Mouse (Mus musculus) intestine, postnatal 0 days (tissue): Measurements from ENCODE around the gene Hist1h2bl. TPM values are rescaled to one million over a fixed set of nuclear protein-coding genes. Genes with fewer than 3 reads are reported as not detected.
A peak's percentile ranks its signal among the peaks of the same experiment; 100 is the strongest.
"Not testable (repeated sequence)": the region's sequence is repeated elsewhere in the genome, so short reads cannot be mapped to it uniquely, and the experiment has no call there.

Source experiments
- ATAC-seq: fragments of 200-750 bp; cut with Nextera tagmentation; 2 replicates; pipeline ENCODE4 v1.8.0; 2017; ENCODE audit warnings: mild to moderate bottlenecking, moderate TSS enrichment, moderate library complexity
- H3K27ac ChIP-seq: fragments of 300-500 bp; sonication (generic); 2 replicates; pipeline ENCODE4 v1.5.1; 2014; ENCODE audit warnings: mild to moderate bottlenecking, low read depth, low read length, moderate library complexity
- H3K27me3 ChIP-seq: fragments of 300-500 bp; sonication (generic); replicated peaks from 2 replicates; pipeline ENCODE4 v1.6.1; 2014; ENCODE audit warnings: low read length, mixed read lengths; ENCODE audit not compliant: control insufficient read depth, insufficient read depth
- H3K36me3 ChIP-seq: fragments of 300-500 bp; sonication (generic); 2 replicates; pipeline ENCODE4 v1.6.1; 2014; ENCODE audit warnings: mild to moderate bottlenecking, moderate library complexity; ENCODE audit not compliant: control insufficient read depth, insufficient read depth
- H3K4me1 ChIP-seq: fragments of 300-500 bp; sonication (generic); replicated peaks from 2 replicates; pipeline ENCODE4 v1.6.1; 2014; ENCODE audit warnings: antibody characterized with exemption, low read length, mixed read lengths; ENCODE audit not compliant: control insufficient read depth, insufficient read depth
- H3K4me2 ChIP-seq: fragments of 300-500 bp; sonication (generic); replicated peaks from 2 replicates; pipeline ENCODE4 v1.6.1; 2014; ENCODE audit warnings: low read depth, mild to moderate bottlenecking, moderate library complexity
- H3K4me3 ChIP-seq: fragments of 300-500 bp; sonication (generic); 2 replicates; pipeline ENCODE4 v1.5.1; 2014; ENCODE audit warnings: low read depth, low read length
- H3K9ac ChIP-seq: fragments of 300-500 bp; sonication (generic); 2 replicates; pipeline ENCODE4 v1.6.1; 2014; ENCODE audit warnings: mild to moderate bottlenecking, low read depth, low read length
- H3K9me3 ChIP-seq: fragments of 300-500 bp; sonication (generic); 2 replicates; pipeline ENCODE4 v1.6.1; 2016; ENCODE audit warnings: mixed run types; ENCODE audit not compliant: control insufficient read depth
- CTCF ChIP-seq: sonication (generic); IDR thresholded peaks from 2 replicates; pipeline ENCODE4 v1.5.1; 2016; ENCODE audit warnings: low read depth, mild to moderate bottlenecking, control low read depth, antibody characterized with exemption, moderate library complexity
- WGBS: fragments of 180-500 bp; shearing (Covaris S2); extraction: QIAGEN DNeasy Blood & Tissue Kit; methylation state at CpG from one replicate; pipeline ENCODE4 v1.1.7; 2014; 5-methylcytosine and 5-hydroxymethylcytosine counted together
- polyA plus RNA-seq: library from polyadenylated mRNA; unstranded; fragments of >200 nt; fragmentation: Nextera tagmentation; extraction: Ambion mirVana; gene quantifications from 2 replicates; pipeline ENCODE4 v1.2.1, GENCODE M21; 2015

The Hist1h2bl gene
- polyA plus RNA-seq, 1 experiment from 2014 or later, result not detected

DNA sequence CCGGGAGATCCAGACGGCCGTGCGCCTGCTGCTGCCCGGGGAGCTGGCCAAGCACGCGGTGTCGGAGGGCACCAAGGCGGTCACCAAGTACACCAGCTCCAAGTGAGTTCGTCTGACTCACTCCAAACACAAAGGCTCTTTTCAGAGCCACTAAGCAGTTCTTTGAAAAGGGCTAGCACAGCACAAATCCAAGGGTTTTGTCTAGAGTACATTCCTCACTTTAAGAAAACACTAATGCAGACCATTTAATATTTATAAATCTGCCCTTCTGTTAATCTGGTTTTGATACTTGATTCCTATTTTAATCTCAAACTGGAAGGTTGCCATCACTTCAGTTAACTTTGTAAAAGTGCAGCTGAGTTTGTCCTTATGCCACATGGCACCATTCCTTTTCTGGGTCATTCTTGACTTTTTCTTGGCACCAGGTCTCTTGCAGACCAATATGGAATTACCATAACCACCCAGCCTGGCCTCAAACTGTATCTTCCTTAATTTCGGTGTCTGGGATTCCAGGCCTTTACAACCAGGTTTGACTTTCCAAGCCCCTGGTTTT, 6.5 kb upstream of the Hist1h2bl start:
- Histone ChIP-seq H3K9me3 (no peaks in the 10 kb centered on the region), H3K4me3 (peak overlapping the region; percentile 36), H3K27me3 (no peaks in the 10 kb centered on the region), H3K4me2 (peak overlapping the region; percentile 68), H3K27ac (no peak overlapping the region), H3K9ac (no peak overlapping the region), H3K4me1 (0 out of 2 replicates have a peak, but pooled peaks cover 4% of the 10 kb centered on the region), H3K36me3 (no peaks in the 10 kb centered on the region)
- no peak for TF ChIP-seq CTCF
- WGBS, result 7% methylated on average over 10 of the region's 11 CpGs
- peak; percentile 14; the same call in 1 of the 2 replicates for ATAC-seq

DNA sequence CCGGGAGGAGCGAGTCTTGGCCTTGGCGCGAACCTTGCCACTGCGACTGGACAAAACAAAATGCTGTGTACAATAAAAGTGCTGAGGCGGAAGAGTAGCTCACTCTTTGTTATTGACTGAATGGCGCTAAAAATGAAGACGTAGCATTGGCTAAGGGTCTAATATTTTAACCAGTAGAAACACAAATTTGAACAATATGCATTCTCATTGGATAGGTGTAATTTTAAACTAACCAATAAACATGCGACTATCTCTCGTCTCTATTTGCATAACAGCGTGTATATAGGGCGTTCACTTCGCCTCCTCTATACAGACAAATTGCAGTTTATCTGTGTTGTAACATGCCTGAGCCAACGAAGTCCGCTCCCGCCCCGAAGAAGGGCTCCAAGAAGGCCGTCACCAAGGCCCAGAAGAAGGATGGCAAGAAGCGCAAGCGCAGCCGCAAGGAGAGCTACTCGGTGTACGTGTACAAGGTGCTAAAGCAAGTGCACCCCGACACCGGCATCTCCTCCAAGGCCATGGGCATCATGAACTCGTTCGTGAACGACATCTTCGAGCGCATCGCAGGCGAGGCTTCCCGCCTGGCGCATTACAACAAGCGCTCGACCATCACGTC, 5.9 kb upstream of the Hist1h2bl start, which contains the start of gene Hist1h2bm:
Gene Hist1h2bm, plus strand, starts transcription at position 288 of the 616 bp plus-strand sequence.
- H3K36me3 ChIP-seq, H3K27me3 ChIP-seq, H3K9ac ChIP-seq, H3K4me1 ChIP-seq, H3K9me3 ChIP-seq: not testable (repeated sequence)
- WGBS, result under 1% methylated on average over 36 of the region's 37 CpGs
- ATAC-seq, result peak; percentile 95
- H3K4me2 ChIP-seq, result peak within 1 kb of the TSS; percentile 68
- H3K4me3 ChIP-seq, result peak within 1 kb of the TSS; percentile 36
- H3K27ac ChIP-seq, result peak within 1 kb of the TSS; percentile 2

DNA sequence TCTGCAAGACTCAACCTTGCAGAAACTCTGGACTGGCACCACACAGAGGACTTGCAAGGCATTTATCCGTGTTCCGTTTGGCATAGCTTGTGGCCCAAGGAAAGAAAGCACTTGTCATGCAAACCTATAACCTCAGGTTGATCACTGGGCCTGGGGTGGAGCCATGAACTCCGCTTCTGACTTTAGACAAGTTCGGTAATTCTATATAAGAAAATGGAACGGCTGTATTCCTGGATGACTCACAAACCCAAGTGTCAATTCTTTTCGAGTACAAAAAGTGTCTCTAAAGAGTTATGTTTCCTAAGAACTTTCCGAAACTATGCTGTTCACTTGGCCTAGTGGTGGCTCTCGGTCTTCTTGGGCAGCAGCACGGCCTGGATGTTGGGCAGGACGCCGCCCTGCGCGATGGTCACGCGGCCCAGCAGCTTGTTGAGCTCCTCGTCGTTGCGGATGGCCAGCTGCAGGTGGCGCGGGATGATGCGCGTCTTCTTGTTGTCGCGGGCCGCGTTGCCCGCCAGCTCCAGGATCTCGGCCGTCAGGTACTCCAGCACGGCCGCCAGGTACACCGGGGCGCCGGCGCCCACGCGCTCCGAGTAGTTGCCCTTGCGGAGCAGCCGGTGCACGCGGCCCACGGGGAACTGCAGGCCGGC, 5.3 kb upstream of the Hist1h2bl start:
- not testable (repeated sequence) for H3K9ac ChIP-seq, H3K9me3 ChIP-seq, H3K4me1 ChIP-seq, H3K36me3 ChIP-seq, H3K27me3 ChIP-seq
- peak; percentile 30; the same call in 1 of the 2 replicates for TF ChIP-seq CTCF
- ATAC-seq, result peak; percentile 54
- peak overlapping the region; percentile 36 for H3K4me3 ChIP-seq
- under 1% methylated on average over 19 of the region's 44 CpGs for WGBS
- H3K4me2 ChIP-seq, result peak overlapping the region; percentile 68
- peak overlapping the region; percentile 2 for H3K27ac ChIP-seq

DNA sequence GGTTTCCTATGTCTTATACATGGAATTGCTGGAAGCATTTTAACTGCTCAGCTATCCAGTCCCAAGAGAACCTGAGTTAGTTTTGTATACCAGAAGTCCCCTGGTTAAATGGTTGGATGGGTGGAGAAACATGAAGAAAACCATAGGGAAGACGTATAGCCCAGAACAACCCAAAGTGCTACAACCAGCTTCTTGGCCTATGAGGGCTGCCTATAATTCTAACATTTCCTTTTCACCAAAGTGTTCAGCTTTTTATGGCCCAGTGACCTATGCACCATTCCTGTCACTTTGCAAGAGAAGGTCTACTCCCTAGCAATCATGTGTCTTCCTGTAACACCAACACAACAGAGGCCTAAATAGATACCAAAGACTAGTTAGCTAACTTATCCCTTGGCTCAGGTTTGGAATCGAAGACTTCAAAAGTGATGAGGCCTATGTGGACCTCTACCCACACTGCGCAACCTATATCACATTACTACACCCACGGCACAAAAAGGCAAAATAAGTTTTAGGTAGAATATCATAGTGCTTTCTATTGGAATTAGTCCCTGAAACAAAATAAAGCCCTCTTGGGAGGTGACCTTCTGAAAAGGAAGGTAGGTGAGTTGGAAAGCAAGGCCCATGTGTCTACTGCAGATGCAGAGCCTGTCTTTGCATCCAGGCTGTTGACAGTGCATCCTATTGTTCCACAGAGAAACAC, 2.6 kb upstream of the Hist1h2bl start:
- Histone ChIP-seq H3K36me3 (no peaks in the 10 kb centered on the region), H3K27ac (no peak overlapping the region), H3K27me3 (no peaks in the 10 kb centered on the region), H3K4me3 (peak overlapping the region; percentile 26), H3K9ac (no peak overlapping the region), H3K9me3 (no peaks in the 10 kb centered on the region), H3K4me2 (peak overlapping the region; percentile 61), H3K4me1 (peaks cover 11% of the 10 kb centered on the region)
- no peak for ATAC-seq
- 61% methylated on average over 4 of the region's 4 CpGs for WGBS
- TF ChIP-seq CTCF, result no peak

DNA sequence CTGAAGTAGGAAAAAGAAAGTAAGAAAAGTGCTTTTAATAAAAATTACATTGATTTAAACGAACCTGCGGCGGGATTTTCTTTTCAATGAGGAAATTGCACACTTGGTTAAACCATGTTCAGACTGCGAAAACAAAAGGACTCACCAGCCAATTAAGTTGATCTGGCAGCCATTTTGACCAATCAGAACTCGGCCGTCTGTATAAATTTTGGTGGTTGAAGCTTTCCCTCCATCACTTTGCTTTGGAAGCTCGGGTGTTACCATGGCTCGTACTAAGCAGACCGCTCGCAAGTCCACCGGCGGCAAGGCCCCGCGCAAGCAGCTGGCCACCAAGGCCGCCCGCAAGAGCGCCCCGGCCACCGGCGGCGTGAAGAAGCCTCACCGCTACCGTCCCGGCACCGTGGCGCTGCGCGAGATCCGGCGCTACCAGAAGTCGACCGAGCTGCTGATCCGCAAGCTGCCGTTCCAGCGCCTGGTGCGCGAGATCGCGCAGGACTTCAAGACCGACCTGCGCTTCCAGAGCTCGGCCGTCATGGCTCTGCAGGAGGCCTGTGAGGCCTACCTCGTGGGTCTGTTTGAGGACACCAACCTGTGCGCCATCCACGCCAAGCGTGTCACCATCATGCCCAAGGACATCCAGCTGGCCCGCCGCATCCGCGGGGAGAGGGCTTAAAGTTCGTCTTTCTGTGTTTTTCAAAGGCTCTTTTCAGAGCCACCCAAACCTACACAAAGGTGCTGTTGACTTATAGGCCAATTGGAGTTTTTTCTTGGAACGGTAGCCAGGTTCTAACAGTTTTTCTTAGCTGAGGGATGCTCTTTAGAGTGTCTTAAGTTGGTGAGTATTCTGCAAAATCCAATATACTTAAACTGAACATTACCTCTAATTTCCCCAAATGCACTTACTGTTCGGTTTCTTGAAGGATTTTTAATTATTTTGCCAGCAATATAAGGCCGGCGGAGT, 1.7 kb upstream of the Hist1h2bl start, which contains the start of gene Hist1h3h:
Gene Hist1h3h, plus strand, starts transcription at position 263 of the 961 bp plus-strand sequence.
- H3K9me3 ChIP-seq, H3K36me3 ChIP-seq, H3K27me3 ChIP-seq: not testable (repeated sequence)
- H3K4me1 ChIP-seq, result peaks cover 11% of the 10 kb centered on the region
- ATAC-seq, result peak; percentile 31
- H3K4me3 ChIP-seq, result peak within 1 kb of the TSS; percentile 41
- H3K4me2 ChIP-seq, result peak within 1 kb of the TSS; percentile 77
- 2% methylated on average over 24 of the region's 56 CpGs for WGBS
- peak within 1 kb of the TSS; percentile 80 for H3K27ac ChIP-seq
- peak within 1 kb of the TSS; percentile 49 for H3K9ac ChIP-seq

DNA sequence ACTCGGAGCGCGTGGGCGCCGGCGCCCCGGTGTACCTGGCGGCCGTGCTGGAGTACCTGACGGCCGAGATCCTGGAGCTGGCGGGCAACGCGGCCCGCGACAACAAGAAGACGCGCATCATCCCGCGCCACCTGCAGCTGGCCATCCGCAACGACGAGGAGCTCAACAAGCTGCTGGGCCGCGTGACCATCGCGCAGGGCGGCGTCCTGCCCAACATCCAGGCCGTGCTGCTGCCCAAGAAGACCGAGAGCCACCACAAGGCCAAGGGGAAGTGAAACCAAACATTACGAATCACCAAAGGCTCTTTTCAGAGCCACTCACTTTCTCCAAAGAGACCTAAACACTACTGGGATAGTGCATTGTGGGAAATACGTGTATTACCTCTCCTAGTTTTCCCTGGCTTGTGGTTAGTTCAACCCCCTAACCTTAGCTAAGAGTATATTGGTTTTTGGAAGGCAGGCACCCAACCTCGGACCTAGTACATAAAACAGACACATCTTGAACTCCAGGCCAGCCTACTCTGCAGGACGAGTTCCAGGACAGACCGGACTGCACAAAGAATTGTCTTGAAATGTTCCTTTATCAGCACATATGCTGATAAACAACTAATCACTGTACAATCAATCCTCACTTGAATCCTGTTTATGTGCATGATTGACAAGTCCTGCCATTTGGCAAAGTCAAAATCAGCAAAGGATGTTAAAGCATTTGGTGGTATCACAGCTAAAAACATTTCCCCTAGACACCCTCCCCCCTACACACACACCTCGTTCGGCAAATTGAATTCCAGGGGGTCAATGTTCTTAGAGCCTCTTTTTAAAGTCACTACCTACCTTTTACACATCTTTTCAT, 823 bp upstream of the Hist1h2bl start:
- peak overlapping the region; percentile 80 for H3K27ac ChIP-seq
- H3K4me3 ChIP-seq, result peak overlapping the region; percentile 41
- H3K9me3 ChIP-seq, H3K36me3 ChIP-seq, H3K27me3 ChIP-seq: not testable (repeated sequence)
- WGBS, result under 1% methylated on average over 9 of the region's 38 CpGs
- peak overlapping the region; percentile 77 for H3K4me2 ChIP-seq
- H3K4me1 ChIP-seq, result peaks cover 11% of the 10 kb centered on the region
- H3K9ac ChIP-seq, result peak overlapping the region; percentile 49
- ATAC-seq, result peak; percentile 42
